In genomic region chr10:79671396-79672087, GRCm38 (mm10) we compare ENCODE assay signal across 14 mouse cellular contexts. TPM values are rescaled to one million over a fixed set of nuclear protein-coding genes. Genes with fewer than 3 reads are reported as not detected.
DNase-seq lines count a peak whose midpoint lies in the region; ATAC-seq and TF ChIP-seq lines count a peak whose summit lies in the region.
"Had no signal": no experiment of that assay in that cellular context is flagged by ENCODE, and none has a peak within 500 bp of the region (broad histone marks: within the 10 kb centered on the region; RNA-seq: fewer than 3 reads in every experiment).

No protein-coding gene starts in this region.

- H3K9me3 ChIP-seq in kidney, embryonic 15.5 days (replicated peaks), result no peaks in the 10 kb centered on the region
- no peaks in the 10 kb centered on the region for H3K9me3 ChIP-seq in ES-Bruce4 (replicated peaks; ENCODE audit: control insufficient read depth, insufficient read depth, low read length, poor library complexity, severe bottlenecking)
- 0 out of 2 replicates have a peak, but pooled peaks cover 2% of the 10 kb centered on the region for H3K9me3 ChIP-seq in limb, embryonic 11.5 days (ENCODE audit: control insufficient read depth, low read length)
- H3K9me3 ChIP-seq: embryonic facial prominence, embryonic 13.5 days; stomach, embryonic 15.5 days had no signal

- peak overlapping the region; percentile 79 for H3K4me2 ChIP-seq in kidney, embryonic 15.5 days
- H3K4me2 ChIP-seq in limb, embryonic 11.5 days (ENCODE audit: low read depth, severe bottlenecking), result no peak overlapping the region

- TF ChIP-seq POLR2A in ES-Bruce4 (IDR thresholded peaks at IDR 0.05; ENCODE audit: insufficient read depth, low read length), result peak; percentile 33

- H3K4me3 ChIP-seq in kidney, embryonic 15.5 days (replicated peaks), result peak overlapping the region; percentile 99
- H3K4me3 ChIP-seq in ES-Bruce4 (ENCODE audit: low read depth, low read length), result peak overlapping the region; percentile 96
- H3K4me3 ChIP-seq in limb, embryonic 11.5 days (ENCODE audit: low read depth, low read length), result no peak overlapping the region

- peak; percentile 35 for DNase-seq in cerebellum, adult 11-12 months
- no peak for DNase-seq in cerebellum, postnatal 10 days
- no peak for DNase-seq in kidney, adult 8-10 months
- DNase-seq in limb, embryonic 11.5 days (ENCODE audit: low spot score), result no peak
- no peak for DNase-seq in spleen, postnatal 4 days (ENCODE audit: low spot score in 2 of 2)
- no peak for DNase-seq in right cerebral cortex, postnatal 14 days
- DNase-seq: adrenal gland, adult 2 months; lung, postnatal 14 days; right cerebral cortex, postnatal 25 days had no signal

- H3K9ac ChIP-seq in kidney, embryonic 15.5 days, result peak overlapping the region; percentile 86; the same call in 1 of the 2 replicates
- peak overlapping the region; percentile 90 for H3K9ac ChIP-seq in ES-Bruce4 (ENCODE audit: low read depth, poor library complexity, severe bottlenecking)
- 0 out of 2 replicates have a peak overlapping the region, but pooled peaks have one; percentile 27 for H3K9ac ChIP-seq in limb, embryonic 11.5 days (ENCODE audit: low read length)
- H3K9ac ChIP-seq: embryonic facial prominence, embryonic 13.5 days; stomach, embryonic 15.5 days had no signal

- H3K36me3 ChIP-seq in kidney, embryonic 15.5 days, result peaks cover 24% of the 10 kb centered on the region
- H3K36me3 ChIP-seq in ES-Bruce4 (ENCODE audit: control insufficient read depth, insufficient read depth, low read length, poor library complexity, severe bottlenecking), result no peaks in the 10 kb centered on the region
- peaks cover 3% of the 10 kb centered on the region; the same call in 1 of the 2 replicates for H3K36me3 ChIP-seq in limb, embryonic 11.5 days (ENCODE audit: control insufficient read depth, insufficient read depth, low read length)

- ATAC-seq in kidney, embryonic 15.5 days (replicated peaks; ENCODE audit: low FRiP score), result peak; percentile 7
- ATAC-seq in limb, embryonic 11.5 days (ENCODE audit: insufficient number of reproducible peaks, low FRiP score, low TSS enrichment, low read depth), result no peak

- peak overlapping the region; percentile 97 for H3K27ac ChIP-seq in kidney, embryonic 15.5 days
- peak overlapping the region; percentile 68 for H3K27ac ChIP-seq in ES-Bruce4 (ENCODE audit: insufficient read depth, low read length)
- no peak overlapping the region for H3K27ac ChIP-seq in limb, embryonic 11.5 days (replicated peaks; ENCODE audit: low read depth, low read length)
- H3K27ac ChIP-seq: embryonic facial prominence, embryonic 13.5 days; stomach, embryonic 15.5 days had no signal

- H3K27me3 ChIP-seq in kidney, embryonic 15.5 days, result no peaks in the 10 kb centered on the region
- no peaks in the 10 kb centered on the region for H3K27me3 ChIP-seq in ES-Bruce4 (ENCODE audit: control insufficient read depth, insufficient read depth, low read length, poor library complexity, severe bottlenecking)
- H3K27me3 ChIP-seq in limb, embryonic 11.5 days (ENCODE audit: control insufficient read depth, insufficient read depth, low read length), result no peaks in the 10 kb centered on the region
- H3K27me3 ChIP-seq: embryonic facial prominence, embryonic 13.5 days; stomach, embryonic 15.5 days had no signal

- TF ChIP-seq CTCF in ES-Bruce4 (IDR thresholded peaks at IDR 0.05; ENCODE audit: low read depth, low read length), result no peak

- TF ChIP-seq EP300 in ES-Bruce4 (IDR thresholded peaks at IDR 0.05; ENCODE audit: insufficient read depth, low read depth, low read length), result peak; percentile 67

- peaks cover 37% of the 10 kb centered on the region for H3K4me1 ChIP-seq in kidney, embryonic 15.5 days
- peaks cover 8% of the 10 kb centered on the region for H3K4me1 ChIP-seq in ES-Bruce4 (ENCODE audit: control insufficient read depth, insufficient read depth, low read length)
- peaks cover 8% of the 10 kb centered on the region for H3K4me1 ChIP-seq in limb, embryonic 11.5 days (ENCODE audit: control insufficient read depth, insufficient read depth, low read length)

- WGBS in kidney, embryonic 15.5 days, result 23% methylated on average over 6 of the region's 6 CpGs
- WGBS in limb, embryonic 11.5 days, result 46% methylated on average over 6 of the region's 6 CpGs

RNA-seq across cellular contexts. Expression of gene Tpgs1, which starts 2.4 kb away (rescaled TPM):
- 71.2 and 81.4 TPM in 2 replicates for polyA plus RNA-seq in kidney, embryonic 15.5 days (2015; fragmentation: Nextera tagmentation; extraction: Ambion mirVana)
- 11.3 and 14.5 TPM in 2 replicates for polyA plus RNA-seq in ES-Bruce4 (2011; ENCODE audit: insufficient read depth, insufficient read length, low read depth, missing spikeins)
- polyA plus RNA-seq in limb, embryonic 11.5 days (2014; fragmentation: Nextera tagmentation; extraction: Ambion mirVana), result 67.2 and 70.9 TPM in 2 replicates

RNA-seq across cellular contexts. Expression of gene Madcam1, which starts 7.2 kb away (rescaled TPM):
- polyA plus RNA-seq in kidney, embryonic 15.5 days (2015; fragmentation: Nextera tagmentation; extraction: Ambion mirVana), result 2.7 and 2.8 TPM in 2 replicates
- 1.9 and 2.6 TPM in 2 replicates for polyA plus RNA-seq in ES-Bruce4 (2011; ENCODE audit: insufficient read depth, insufficient read length, low read depth, missing spikeins)
- 5.6 and 5.9 TPM in 2 replicates for polyA plus RNA-seq in limb, embryonic 11.5 days (2014; fragmentation: Nextera tagmentation; extraction: Ambion mirVana)
- polyA plus RNA-seq: adrenal gland, adult 2 months had no signal

RNA-seq across cellular contexts. Expression of gene Cdc34, which starts 10.5 kb away (rescaled TPM):
- polyA plus RNA-seq in kidney, embryonic 15.5 days (2015; fragmentation: Nextera tagmentation; extraction: Ambion mirVana), result 88.4 and 100 TPM in 2 replicates
- 299 and 319 TPM in 2 replicates for polyA plus RNA-seq in ES-Bruce4 (2011; ENCODE audit: insufficient read depth, insufficient read length, low read depth, missing spikeins)
- polyA plus RNA-seq in limb, embryonic 11.5 days (2014; fragmentation: Nextera tagmentation; extraction: Ambion mirVana), result 171 and 175 TPM in 2 replicates

RNA-seq across cellular contexts. Expression of gene Gzmm, which starts 17.3 kb away (rescaled TPM):
- polyA plus RNA-seq in kidney, embryonic 15.5 days (2015; fragmentation: Nextera tagmentation; extraction: Ambion mirVana), result 0.50 and 0.95 TPM in 2 replicates
- polyA plus RNA-seq in ES-Bruce4 (2011; ENCODE audit: insufficient read depth, insufficient read length, low read depth, missing spikeins), result 2.8 and 3.6 TPM in 2 replicates
- 0.45 and 0.94 TPM in 2 replicates for polyA plus RNA-seq in limb, embryonic 11.5 days (2014; fragmentation: Nextera tagmentation; extraction: Ambion mirVana)

RNA-seq across cellular contexts. Expression of gene Odf3l2, which starts 26.0 kb away (rescaled TPM):
- polyA plus RNA-seq in kidney, embryonic 15.5 days (2015; fragmentation: Nextera tagmentation; extraction: Ambion mirVana), result not detected in 2 replicates
- polyA plus RNA-seq in ES-Bruce4 (2011; ENCODE audit: insufficient read depth, insufficient read length, low read depth, missing spikeins), result not detected in 2 replicates
- polyA plus RNA-seq in limb, embryonic 11.5 days (2014; fragmentation: Nextera tagmentation; extraction: Ambion mirVana), result not detected in 2 replicates
- polyA plus RNA-seq: adrenal gland, adult 2 months; embryonic facial prominence, embryonic 13.5 days; gonadal fat pad, adult 2 months; stomach, embryonic 15.5 days had no signal

Comparison
In these comparisons a context has a peak if more than half of its experiments do, and no peak if none do; other contexts are left out.
1. H3K9ac ChIP-seq: peak in every context shown above with its lines; median percentile 90 in ES-Bruce4; 86 in kidney, embryonic 15.5 days; 27 in limb, embryonic 11.5 days.